Mouse (Mus musculus) cortical plate, adult 2 months (tissue): ENCODE measurements at regions not wholly inside any gene's neighbourhood (a gene's known extent, or its start where the extent isn't known, plus 50 kb on each side); places are given as distances from the start of the nearest gene placed in this dataset.

Experiments used
- H3K27ac ChIP-seq: fragments of 200-500 bp; 2 replicates; pipeline ENCODE4 v1.5.1; 2012; ENCODE audit warnings: low read length, control low read depth, inconsistent platforms; ENCODE audit not compliant: insufficient read depth
- H3K4me1 ChIP-seq: fragments of 200-500 bp; 2 replicates; pipeline ENCODE4 v1.6.1; 2011; ENCODE audit warnings: low read length; ENCODE audit not compliant: control insufficient read depth, insufficient read depth
- H3K4me3 ChIP-seq: fragments of 200-500 bp; 2 replicates; pipeline ENCODE4 v1.5.1; 2011; ENCODE audit warnings: mild to moderate bottlenecking, low read length, control low read depth; ENCODE audit not compliant: insufficient read depth
- CTCF ChIP-seq: fragments of 200-500 bp; IDR thresholded peaks from 2 replicates; pipeline ENCODE4 v1.5.1; 2011; ENCODE audit warnings: mild to moderate bottlenecking, control low read depth, low read length; ENCODE audit not compliant: insufficient read depth; ENCODE audit errors: extremely low read depth
- POLR2A ChIP-seq: fragments of 200-500 bp; IDR thresholded peaks from 2 replicates; pipeline ENCODE4 v1.6.1; 2011; ENCODE audit warnings: mild to moderate bottlenecking, low read length, control low read depth; ENCODE audit not compliant: insufficient read depth; ENCODE audit errors: extremely low read depth

GRCm38 (mm10) chr12:70544850-70545510, 92.1 kb downstream of the Tmx1 start:
- TF ChIP-seq CTCF (no peak), POLR2A (no peak)
- peaks cover 5% of the 10 kb centered on the region for H3K4me1 ChIP-seq
- no peak overlapping the region; the same call in 1 of the 2 replicates for H3K27ac ChIP-seq
- no peak overlapping the region for H3K4me3 ChIP-seq

- Histone ChIP-seq H3K27ac (no peak overlapping the region), H3K4me1 (peaks cover 5% of the 10 kb centered on the region), H3K4me3 (no peak overlapping the region)
- no peak for TF ChIP-seq POLR2A
- TF ChIP-seq CTCF, result no peak
Observed at GRCm38 (mm10) chr12:70547199-70547598, 94.3 kb downstream of the Tmx1 start.

GRCm38 (mm10) chr12:70549296-70549695, 96.4 kb downstream of the Tmx1 start:
- H3K4me1 ChIP-seq, result no peaks in the 10 kb centered on the region
- TF ChIP-seq CTCF (no peak), POLR2A (no peak)
- no peak overlapping the region for H3K27ac ChIP-seq
- no peak overlapping the region for H3K4me3 ChIP-seq

- TF ChIP-seq POLR2A (no peak), CTCF (no peak)
- H3K4me1 ChIP-seq, result no peaks in the 10 kb centered on the region
- H3K27ac ChIP-seq, result no peak overlapping the region
- H3K4me3 ChIP-seq, result no peak overlapping the region
Observed at GRCm38 (mm10) chr12:70553866-70554265, 101.0 kb downstream of the Tmx1 start.

GRCm38 (mm10) chr12:70554586-70554985, 101.7 kb downstream of the Tmx1 start:
- Histone ChIP-seq H3K4me3 (no peak overlapping the region), H3K27ac (no peak overlapping the region), H3K4me1 (no peaks in the 10 kb centered on the region)
- TF ChIP-seq POLR2A (no peak), CTCF (no peak)

GRCm38 (mm10) chr12:70555723-70556122, 102.8 kb downstream of the Tmx1 start:
- no peak overlapping the region for H3K4me3 ChIP-seq
- no peak for TF ChIP-seq CTCF
- no peak for TF ChIP-seq POLR2A
- H3K27ac ChIP-seq, result no peak overlapping the region
- H3K4me1 ChIP-seq, result no peaks in the 10 kb centered on the region

- Histone ChIP-seq H3K4me3 (no peak overlapping the region), H3K27ac (no peak overlapping the region), H3K4me1 (no peaks in the 10 kb centered on the region)
- no peak for TF ChIP-seq POLR2A
- no peak for TF ChIP-seq CTCF
Observed at GRCm38 (mm10) chr12:70556820-70557219, 103.9 kb downstream of the Tmx1 start.

- Histone ChIP-seq H3K4me3 (no peak overlapping the region), H3K4me1 (no peaks in the 10 kb centered on the region), H3K27ac (no peak overlapping the region)
- no peak for TF ChIP-seq CTCF
- no peak for TF ChIP-seq POLR2A
Observed at GRCm38 (mm10) chr12:70563446-70563845, 110.6 kb downstream of the Tmx1 start.

GRCm38 (mm10) chr12:70575665-70576064, 122.8 kb downstream of the Tmx1 start:
- TF ChIP-seq CTCF (no peak), POLR2A (no peak)
- Histone ChIP-seq H3K27ac (no peak overlapping the region), H3K4me3 (no peak overlapping the region), H3K4me1 (no peaks in the 10 kb centered on the region)

- no peaks in the 10 kb centered on the region for H3K4me1 ChIP-seq
- H3K4me3 ChIP-seq, result no peak overlapping the region
- H3K27ac ChIP-seq, result no peak overlapping the region
- TF ChIP-seq POLR2A, result no peak
- TF ChIP-seq CTCF, result no peak
Observed at GRCm38 (mm10) chr12:70577769-70578168, 124.9 kb downstream of the Tmx1 start.

- TF ChIP-seq POLR2A (no peak), CTCF (no peak)
- Histone ChIP-seq H3K27ac (no peak overlapping the region), H3K4me3 (no peak overlapping the region), H3K4me1 (no peaks in the 10 kb centered on the region)
Observed at GRCm38 (mm10) chr12:70579328-70579905, 126.5 kb downstream of the Tmx1 start.
